ENCODE assay signal across 25 mouse cellular contexts in genomic region chr7:73306296-73306695, GRCm38 (mm10).
DNase-seq lines count a peak whose midpoint lies in the region; ATAC-seq and TF ChIP-seq lines count a peak whose summit lies in the region.
"Had no signal": no experiment of that assay in that cellular context is flagged by ENCODE, and none has a peak within 500 bp of the region (broad histone marks: within the 10 kb centered on the region; RNA-seq: fewer than 3 reads in every experiment).

No protein-coding gene starts in this region.

- H3K4me3 ChIP-seq in forebrain, embryonic 12.5 days (replicated peaks) = no peak overlapping the region
- no peak overlapping the region for H3K4me3 ChIP-seq in forebrain, postnatal 0 days (ENCODE audit: low read depth, low read length)
- H3K4me3 ChIP-seq in midbrain, embryonic 10.5 days = 0 out of 2 replicates have a peak overlapping the region, but pooled peaks have one; percentile 35
- H3K4me3 ChIP-seq in midbrain, embryonic 16.5 days (ENCODE audit: low read depth, low read length) = no peak overlapping the region
- no peak overlapping the region for H3K4me3 ChIP-seq in hindbrain, embryonic 14.5 days (replicated peaks; ENCODE audit: low read length)
- H3K4me3 ChIP-seq in neural tube, embryonic 14.5 days (ENCODE audit: low read depth, low read length) = no peak overlapping the region
- H3K4me3 ChIP-seq: embryonic facial prominence, embryonic 13.5 days; heart, embryonic 12.5 days; layer of hippocampus, adult 2 months; limb, embryonic 13.5 days; lung, embryonic 15.5 days had no signal

- ATAC-seq in forebrain, embryonic 12.5 days (ENCODE audit: low FRiP score) = no peak
- ATAC-seq in forebrain, postnatal 0 days = no peak
- no peak for ATAC-seq in midbrain, embryonic 16.5 days
- ATAC-seq in hindbrain, embryonic 14.5 days (ENCODE audit: low FRiP score) = no peak
- ATAC-seq in neural tube, embryonic 14.5 days (ENCODE audit: low read depth) = no peak
- ATAC-seq: inflammation-experienced regulatory T-cells, adult 6 months; Patski had no signal

- no peaks in the 10 kb centered on the region for H3K27me3 ChIP-seq in forebrain, embryonic 12.5 days
- H3K27me3 ChIP-seq in forebrain, postnatal 0 days (ENCODE audit: insufficient read depth, low read length) = no peaks in the 10 kb centered on the region
- 0 out of 2 replicates have a peak, but pooled peaks cover 4% of the 10 kb centered on the region for H3K27me3 ChIP-seq in midbrain, embryonic 10.5 days (ENCODE audit: low read depth, poor library complexity, severe bottlenecking)
- no peaks in the 10 kb centered on the region for H3K27me3 ChIP-seq in midbrain, embryonic 16.5 days (ENCODE audit: control insufficient read depth, insufficient read depth, low read depth, low read length)
- H3K27me3 ChIP-seq in hindbrain, embryonic 14.5 days (ENCODE audit: control insufficient read depth, insufficient read depth, low read length) = no peaks in the 10 kb centered on the region
- H3K27me3 ChIP-seq in neural tube, embryonic 14.5 days (ENCODE audit: control insufficient read depth, insufficient read depth, low read length) = no peaks in the 10 kb centered on the region
- H3K27me3 ChIP-seq: Patski had no signal

- no peak for DNase-seq in forebrain, postnatal 0 days
- no peak for DNase-seq in midbrain, embryonic 10.5 days (ENCODE audit: low spot score)
- DNase-seq in hindbrain, embryonic 14.5 days (ENCODE audit: low spot score) = no peak
- no peak for DNase-seq in gastrocnemius, postnatal 36 days
- DNase-seq: adrenal gland, postnatal 10 days; cerebellum, adult 11 months; cerebellum, adult 9-11 months; gastrocnemius, postnatal 14 days; heart, adult 18-20 months; heart, postnatal 4 days; kidney, adult 18-20 months; kidney, postnatal 36 days; thymus, adult 2 months; thymus, postnatal 36 days had no signal

- H3K9me3 ChIP-seq in forebrain, embryonic 12.5 days = 0 out of 2 replicates have a peak, but pooled peaks cover 5% of the 10 kb centered on the region
- H3K9me3 ChIP-seq in forebrain, postnatal 0 days (ENCODE audit: low read length) = no peaks in the 10 kb centered on the region
- H3K9me3 ChIP-seq in midbrain, embryonic 10.5 days (replicated peaks) = no peaks in the 10 kb centered on the region; the same call in 1 of the 2 replicates
- no peaks in the 10 kb centered on the region for H3K9me3 ChIP-seq in midbrain, embryonic 16.5 days (replicated peaks; ENCODE audit: control insufficient read depth, low read length, poor library complexity, severe bottlenecking)
- H3K9me3 ChIP-seq in hindbrain, embryonic 14.5 days (ENCODE audit: control insufficient read depth, low read length) = no peaks in the 10 kb centered on the region
- no peaks in the 10 kb centered on the region for H3K9me3 ChIP-seq in neural tube, embryonic 14.5 days (ENCODE audit: control insufficient read depth, low read length)
- H3K9me3 ChIP-seq: embryonic facial prominence, embryonic 13.5 days; heart, embryonic 12.5 days; limb, embryonic 13.5 days; lung, embryonic 15.5 days had no signal

- peak overlapping the region; percentile 67; the same call in 1 of the 2 replicates for H3K27ac ChIP-seq in forebrain, embryonic 12.5 days
- no peak overlapping the region for H3K27ac ChIP-seq in forebrain, postnatal 0 days (ENCODE audit: low read depth, low read length)
- H3K27ac ChIP-seq in midbrain, embryonic 10.5 days (replicated peaks) = peak overlapping the region; percentile 84
- H3K27ac ChIP-seq in midbrain, embryonic 16.5 days (ENCODE audit: low read length) = no peak overlapping the region
- H3K27ac ChIP-seq in hindbrain, embryonic 14.5 days = 0 out of 2 replicates have a peak overlapping the region, but pooled peaks have one; percentile 33
- H3K27ac ChIP-seq in neural tube, embryonic 14.5 days (ENCODE audit: low read depth, low read length) = peak overlapping the region; percentile 56; the same call in 1 of the 2 replicates
- H3K27ac ChIP-seq: embryonic facial prominence, embryonic 13.5 days; limb, embryonic 13.5 days; lung, embryonic 15.5 days had no signal

- no peak overlapping the region for H3K9ac ChIP-seq in forebrain, embryonic 12.5 days
- no peak overlapping the region for H3K9ac ChIP-seq in forebrain, postnatal 0 days
- no peak overlapping the region for H3K9ac ChIP-seq in midbrain, embryonic 16.5 days (ENCODE audit: low read depth, low read length)
- H3K9ac ChIP-seq in hindbrain, embryonic 14.5 days = no peak overlapping the region
- no peak overlapping the region for H3K9ac ChIP-seq in neural tube, embryonic 14.5 days (replicated peaks; ENCODE audit: low read depth, low read length)
- H3K9ac ChIP-seq: embryonic facial prominence, embryonic 13.5 days; heart, embryonic 12.5 days; limb, embryonic 13.5 days; lung, embryonic 15.5 days had no signal

- H3K4me2 ChIP-seq in forebrain, embryonic 12.5 days = no peak overlapping the region
- H3K4me2 ChIP-seq in forebrain, postnatal 0 days (ENCODE audit: low read depth) = no peak overlapping the region
- H3K4me2 ChIP-seq in midbrain, embryonic 16.5 days (ENCODE audit: low read length) = no peak overlapping the region
- H3K4me2 ChIP-seq in hindbrain, embryonic 14.5 days (replicated peaks) = no peak overlapping the region
- no peak overlapping the region for H3K4me2 ChIP-seq in neural tube, embryonic 14.5 days (ENCODE audit: low read depth, low read length)
- H3K4me2 ChIP-seq: embryonic facial prominence, embryonic 13.5 days; heart, embryonic 12.5 days; limb, embryonic 13.5 days; liver, embryonic 11.5 days had no signal

- TF ChIP-seq CTCF in forebrain, postnatal 0 days (IDR thresholded peaks at IDR 0.05; ENCODE audit: low read depth) = no peak

- H3K4me1 ChIP-seq in forebrain, embryonic 12.5 days = peaks cover 58% of the 10 kb centered on the region
- 0 out of 2 replicates have a peak, but pooled peaks cover 4% of the 10 kb centered on the region for H3K4me1 ChIP-seq in forebrain, postnatal 0 days (ENCODE audit: insufficient read depth)
- H3K4me1 ChIP-seq in midbrain, embryonic 10.5 days = peaks cover 75% of the 10 kb centered on the region
- peaks cover 22% of the 10 kb centered on the region; the same call in 1 of the 2 replicates for H3K4me1 ChIP-seq in midbrain, embryonic 16.5 days (ENCODE audit: control insufficient read depth, insufficient read depth, low read length)
- peaks cover 32% of the 10 kb centered on the region for H3K4me1 ChIP-seq in hindbrain, embryonic 14.5 days (replicated peaks; ENCODE audit: control insufficient read depth, insufficient read depth, low read length)
- H3K4me1 ChIP-seq in neural tube, embryonic 14.5 days (ENCODE audit: control insufficient read depth, insufficient read depth, low read length) = peaks cover 10% of the 10 kb centered on the region; the same call in 1 of the 2 replicates
- H3K4me1 ChIP-seq: heart, embryonic 12.5 days had no signal

- intact Hi-C loops in gastrocnemius, postnatal 36 days (cut with DNase I) = no loop called here

- WGBS in forebrain, embryonic 12.5 days = 37% methylated on average over 6 of the region's 6 CpGs
- WGBS in forebrain, postnatal 0 days = 39% methylated on average over 6 of the region's 6 CpGs
- 43% methylated on average over 6 of the region's 6 CpGs for WGBS in midbrain, embryonic 10.5 days
- WGBS in midbrain, embryonic 16.5 days = 33% methylated on average over 6 of the region's 6 CpGs
- 49% methylated on average over 6 of the region's 6 CpGs for WGBS in hindbrain, embryonic 14.5 days
- WGBS in neural tube, embryonic 14.5 days = 56% methylated on average over 6 of the region's 6 CpGs

- no peaks in the 10 kb centered on the region for H3K36me3 ChIP-seq in forebrain, embryonic 12.5 days (replicated peaks)
- H3K36me3 ChIP-seq in forebrain, postnatal 0 days (ENCODE audit: insufficient read depth) = no peaks in the 10 kb centered on the region
- no peaks in the 10 kb centered on the region for H3K36me3 ChIP-seq in midbrain, embryonic 10.5 days
- H3K36me3 ChIP-seq in midbrain, embryonic 16.5 days (ENCODE audit: control insufficient read depth, insufficient read depth, low read length) = no peaks in the 10 kb centered on the region
- H3K36me3 ChIP-seq in hindbrain, embryonic 14.5 days (replicated peaks; ENCODE audit: control insufficient read depth, insufficient read depth) = no peaks in the 10 kb centered on the region
- H3K36me3 ChIP-seq in neural tube, embryonic 14.5 days (ENCODE audit: control insufficient read depth, insufficient read depth, low read length) = no peaks in the 10 kb centered on the region
- H3K36me3 ChIP-seq: embryonic facial prominence, embryonic 13.5 days; heart, embryonic 12.5 days; limb, embryonic 13.5 days; lung, embryonic 15.5 days had no signal

Comparison
In these comparisons a context has a peak if more than half of its experiments do, and no peak if none do; other contexts are left out.
1. H3K27ac ChIP-seq: peak in forebrain, embryonic 12.5 days (single experiment), midbrain, embryonic 10.5 days (single experiment), hindbrain, embryonic 14.5 days (single experiment) and neural tube, embryonic 14.5 days (single experiment); none in forebrain, postnatal 0 days (single experiment) and midbrain, embryonic 16.5 days (single experiment).